Mouse (Mus musculus) CH12F3 (cell line): ENCODE data around the gene Gprc5d.

Experiments used
- in situ Hi-C: fragments of 300-500 bp; cut with MboI; formaldehyde crosslinking; loops from 2 replicates; pipeline ENCODE4 v1.14.3; 2020; ENCODE audit warnings: low sequenced_read_pairs

The Gprc5d gene

DNA sequence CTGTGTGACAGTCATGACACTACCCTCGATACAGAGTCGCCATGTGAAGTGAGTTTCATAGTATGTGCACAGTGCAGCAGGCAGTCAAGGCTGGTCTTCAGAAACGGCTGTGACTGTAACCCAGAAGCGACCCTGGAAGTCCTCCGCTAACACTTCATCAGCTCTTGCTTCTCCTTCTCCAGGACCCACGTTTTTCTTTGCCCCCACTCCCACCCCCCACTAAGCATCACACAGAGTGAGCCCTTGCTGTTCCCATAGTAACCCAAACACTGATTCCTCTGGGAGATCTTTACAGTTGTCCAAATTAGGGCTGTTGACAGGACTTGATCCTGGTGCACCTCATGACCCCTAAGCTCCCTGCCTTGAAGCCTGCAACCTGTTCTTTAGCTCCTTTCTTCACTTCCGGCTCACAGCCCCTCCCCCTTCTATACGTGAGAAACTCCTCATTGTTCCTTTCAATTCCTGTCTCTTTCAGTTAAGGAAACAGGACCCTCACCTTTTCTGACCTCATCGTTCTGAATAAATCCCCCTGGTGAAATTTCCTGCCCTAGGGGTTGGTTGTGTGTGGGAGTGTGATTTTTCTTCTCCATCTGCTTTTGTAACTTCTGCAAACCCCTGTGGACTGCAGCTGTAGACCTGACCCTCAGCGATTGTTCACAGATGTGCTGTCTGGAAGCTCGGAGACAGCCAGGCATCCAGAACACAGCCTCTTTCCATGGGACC lies 18.5 kb upstream of the Gprc5d start:
- in situ Hi-C loops: no loop called here

DNA sequence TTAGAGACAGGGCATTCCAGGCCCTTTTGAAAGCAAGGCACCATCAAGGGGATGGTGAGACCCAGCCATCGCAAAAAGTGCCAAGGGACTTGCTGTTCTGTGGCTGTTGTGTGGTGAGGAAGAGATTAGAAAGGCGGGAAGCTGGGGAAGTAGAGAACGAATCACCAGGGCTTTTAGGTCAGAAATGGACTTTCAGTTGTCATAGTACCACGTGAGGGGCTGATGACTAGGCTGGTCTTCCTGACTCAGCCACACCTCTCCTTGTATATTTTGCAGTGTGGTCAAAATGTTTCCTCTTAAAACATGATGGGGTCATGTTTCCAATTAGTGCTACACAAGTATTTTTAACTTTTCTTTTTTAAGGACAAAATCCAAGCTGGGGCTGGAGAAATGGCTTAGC lies 17.7 kb upstream of the Gprc5d start:
- in situ Hi-C loops: no loop called here

DNA sequence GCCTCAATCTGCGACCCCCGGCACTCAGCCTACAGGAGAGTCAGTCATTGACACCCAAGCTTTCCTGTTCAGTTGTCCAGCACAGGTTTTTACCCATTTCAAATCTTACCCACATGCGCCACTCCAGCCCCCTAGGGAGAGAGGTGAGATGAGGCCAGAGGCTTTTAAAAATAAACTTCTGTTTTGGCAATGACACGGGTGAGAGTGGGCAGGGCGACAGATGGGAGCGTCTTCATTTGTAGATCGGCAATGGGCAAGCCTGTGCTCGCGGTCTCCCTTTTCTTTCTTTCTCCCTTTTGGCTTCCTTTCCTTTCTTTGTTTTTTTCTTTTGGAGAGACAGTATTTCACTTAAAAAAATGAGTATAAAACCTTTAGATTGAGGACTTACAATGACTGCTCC lies 15.4 kb upstream of the Gprc5d start:
- in situ Hi-C loops: no loop called here

DNA sequence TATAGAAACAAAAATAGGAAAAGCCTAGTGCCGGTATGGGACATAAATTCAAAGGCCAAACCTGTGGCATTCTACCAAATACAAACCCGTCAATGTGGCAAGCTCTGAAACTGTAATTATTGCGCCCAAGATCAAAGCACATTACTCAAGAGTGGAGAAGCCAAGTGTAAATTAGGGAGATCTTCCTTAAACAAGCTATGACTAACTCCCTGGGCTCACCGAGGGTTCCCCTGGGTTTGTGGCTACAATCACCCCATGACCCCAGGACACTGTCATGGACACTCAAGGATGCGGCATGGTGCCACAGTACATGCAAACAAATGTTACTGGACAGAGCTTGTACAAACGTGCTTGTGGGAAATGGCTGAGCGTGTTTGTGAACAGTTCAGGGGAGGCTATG lies 15.0 kb upstream of the Gprc5d start:
- in situ Hi-C loops: no loop called here

DNA sequence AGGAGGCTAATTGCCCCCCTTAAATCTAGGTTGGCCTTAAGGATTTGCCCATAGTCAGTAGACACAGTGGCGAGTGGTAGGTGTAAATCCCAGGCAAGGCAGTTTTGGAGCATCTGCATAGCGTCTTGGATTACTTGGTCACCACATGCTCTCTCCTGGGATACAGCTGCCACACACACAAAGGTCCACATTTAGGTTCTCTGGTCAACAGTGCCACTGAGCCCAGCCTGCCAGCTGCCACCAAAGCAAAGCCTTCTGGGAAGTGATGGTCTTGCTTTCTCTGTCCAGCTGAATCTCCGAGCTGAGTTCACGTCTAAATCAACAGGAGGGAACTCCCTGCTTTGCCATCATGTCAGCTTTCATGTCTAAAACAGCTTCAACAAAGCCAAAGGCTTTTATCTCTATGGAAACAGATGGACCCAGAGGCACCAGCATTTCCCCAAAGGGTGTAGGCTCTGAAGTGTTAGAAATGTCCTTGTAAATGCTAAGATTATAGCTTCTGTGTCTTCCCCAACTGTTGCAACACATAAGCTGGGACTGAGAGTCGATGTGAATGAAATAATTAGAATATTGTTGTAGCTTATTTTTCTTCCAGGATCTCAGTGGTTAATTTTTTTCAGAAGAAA lies 6.8 kb upstream of the Gprc5d start:
- in situ Hi-C loops: no loop called here

DNA sequence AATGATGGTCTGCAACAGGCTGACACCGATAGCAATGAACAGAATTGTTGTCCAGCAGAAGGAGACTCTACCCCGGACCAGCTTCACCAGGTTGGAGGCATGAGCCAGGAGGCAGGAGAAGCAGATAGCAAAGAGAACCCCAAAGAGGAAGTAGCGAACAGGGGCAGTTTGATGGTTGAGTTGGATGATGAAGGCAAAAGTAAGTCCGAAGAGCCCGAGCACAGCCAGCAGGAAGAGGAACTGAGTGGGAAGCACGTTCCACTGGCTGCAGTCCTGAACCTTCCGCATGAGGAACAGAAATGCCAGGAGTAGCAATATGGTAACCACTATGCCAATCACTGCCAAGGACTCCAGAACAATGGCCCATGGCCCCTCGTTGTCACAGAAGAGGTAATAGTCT lies 1.6 kb downstream of the Gprc5d start:
- in situ Hi-C loops: no loop called here

DNA sequence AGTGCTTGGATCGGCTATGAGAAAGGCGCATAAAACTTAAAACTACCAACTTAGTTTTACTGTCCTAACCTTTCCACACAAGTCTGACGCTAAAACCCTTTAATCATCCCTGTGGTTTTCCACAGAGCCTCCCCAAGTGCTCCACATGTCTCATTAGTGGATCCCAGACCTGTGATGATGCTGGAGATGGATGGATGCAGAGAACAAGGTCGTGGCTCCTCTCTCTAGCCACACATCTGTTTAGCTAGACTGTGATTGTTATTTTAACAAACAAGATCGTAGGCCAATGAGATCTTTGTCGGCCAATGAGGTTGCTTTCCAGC lies 5.0 kb downstream of the Gprc5d start:
- in situ Hi-C loops: no loop called here

DNA sequence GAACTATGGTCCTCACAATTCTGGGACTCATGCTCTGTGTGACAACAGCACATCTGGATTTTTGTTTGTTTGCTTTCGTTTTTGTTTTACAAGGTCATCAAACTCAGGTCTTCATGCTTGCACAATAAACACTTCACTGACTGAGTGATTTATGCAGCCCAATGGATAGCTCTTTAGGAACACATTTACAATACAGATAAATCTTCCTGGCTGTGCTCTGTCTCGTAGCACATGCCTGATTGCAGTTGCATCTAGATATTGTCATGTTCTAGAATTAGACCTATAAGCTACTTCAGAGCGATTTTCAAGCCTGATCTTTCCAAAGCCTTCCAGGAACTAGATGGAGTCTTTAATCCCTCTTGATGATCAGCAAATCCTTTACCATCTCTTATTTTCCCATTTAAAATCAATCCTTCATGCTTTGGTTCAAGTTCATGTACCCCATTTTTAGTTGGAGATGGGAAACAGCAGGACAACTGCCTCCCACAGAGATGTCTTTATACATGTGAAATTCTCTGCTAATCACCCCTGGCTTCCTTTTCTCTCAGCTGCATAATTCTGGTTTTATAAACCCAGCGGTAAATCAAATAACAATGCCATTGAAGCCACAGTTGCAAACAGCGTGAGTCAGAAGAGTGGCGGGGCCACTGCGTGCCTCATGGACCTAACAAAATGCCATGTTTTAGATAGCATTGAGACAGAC lies 5.5 kb downstream of the Gprc5d start:
- in situ Hi-C loops: no loop called here

DNA sequence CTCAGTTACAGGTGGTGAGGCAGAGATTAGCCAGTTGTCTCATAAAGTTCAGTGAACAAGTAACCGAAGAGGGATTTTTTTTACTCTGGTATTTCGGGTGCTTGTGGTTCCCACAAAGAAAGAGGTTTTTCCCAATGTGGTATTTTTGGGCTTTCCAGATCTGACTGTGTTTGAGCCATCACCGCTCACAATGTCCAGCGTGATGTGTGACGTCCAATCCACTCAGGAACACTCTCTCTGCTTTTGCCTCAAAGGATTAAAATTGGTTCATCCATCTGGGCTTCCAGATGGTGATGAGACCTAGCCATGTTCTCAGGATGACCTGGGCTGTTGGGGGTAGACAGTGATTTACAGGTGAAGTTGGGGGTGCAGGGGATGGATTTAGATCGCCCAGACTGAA lies 11.1 kb downstream of the Gprc5d start:
- in situ Hi-C loops: no loop called here

DNA sequence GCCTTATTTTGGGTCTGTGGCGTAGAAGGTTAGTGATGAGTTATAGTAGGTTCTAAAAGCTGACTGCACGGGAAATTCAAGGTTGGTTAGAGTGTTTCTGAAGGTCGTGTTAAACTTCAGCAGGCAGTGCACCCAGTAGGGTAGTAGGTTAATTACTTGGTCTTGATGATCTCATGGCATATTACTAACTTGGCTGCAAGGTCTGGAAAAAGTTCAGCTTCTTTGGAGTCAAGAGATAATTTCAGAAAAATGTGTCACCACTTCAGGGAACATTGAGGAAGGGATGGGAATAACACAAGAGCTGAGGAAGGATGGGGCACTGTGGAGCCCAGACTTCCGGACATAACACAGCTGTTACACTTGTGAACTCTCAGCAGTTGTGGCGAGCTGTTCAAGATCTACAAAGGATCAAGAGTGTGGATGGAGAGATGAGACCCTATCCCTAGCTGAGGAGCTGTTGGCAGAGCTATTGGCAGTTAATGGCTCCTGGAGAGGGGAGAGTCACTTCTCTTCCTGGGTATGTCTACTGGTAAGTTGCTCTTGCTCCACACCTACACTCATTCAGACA lies 15.3 kb downstream of the Gprc5d start:
- in situ Hi-C loops: no loop called here

DNA sequence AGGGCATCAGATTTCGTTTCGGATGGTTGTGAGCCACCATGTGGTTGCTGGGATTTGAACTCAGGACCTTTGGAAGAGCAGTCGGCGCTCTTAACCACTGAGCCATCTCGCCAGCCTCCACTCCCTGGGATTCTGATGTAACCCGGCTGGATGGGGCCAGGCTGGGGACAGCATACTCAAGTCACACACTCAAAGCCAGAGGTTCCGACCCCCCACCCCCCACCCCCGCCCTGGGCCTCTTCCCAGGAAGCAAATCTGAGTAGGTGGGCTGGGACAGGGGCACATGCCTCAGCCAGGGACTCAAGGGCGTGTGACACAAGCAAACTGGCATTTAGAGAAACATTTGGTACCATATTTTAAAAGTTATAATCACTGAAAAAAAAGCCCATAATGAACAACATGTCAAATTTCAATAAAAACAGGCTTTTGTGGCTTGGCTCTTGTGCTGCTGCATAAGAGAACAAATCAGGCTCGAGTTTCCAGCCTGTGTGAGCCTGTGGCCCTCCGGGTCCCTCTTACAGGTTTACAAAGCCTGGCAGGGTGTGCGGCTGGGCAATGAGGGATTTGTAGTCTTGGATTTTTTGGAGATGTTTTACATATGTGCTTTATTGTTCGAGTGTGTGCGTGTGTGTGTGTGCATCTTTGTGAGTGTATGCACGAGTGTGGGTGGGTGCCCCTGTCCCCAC lies 17.2 kb downstream of the Gprc5d start:
- in situ Hi-C loops: no loop called here

DNA sequence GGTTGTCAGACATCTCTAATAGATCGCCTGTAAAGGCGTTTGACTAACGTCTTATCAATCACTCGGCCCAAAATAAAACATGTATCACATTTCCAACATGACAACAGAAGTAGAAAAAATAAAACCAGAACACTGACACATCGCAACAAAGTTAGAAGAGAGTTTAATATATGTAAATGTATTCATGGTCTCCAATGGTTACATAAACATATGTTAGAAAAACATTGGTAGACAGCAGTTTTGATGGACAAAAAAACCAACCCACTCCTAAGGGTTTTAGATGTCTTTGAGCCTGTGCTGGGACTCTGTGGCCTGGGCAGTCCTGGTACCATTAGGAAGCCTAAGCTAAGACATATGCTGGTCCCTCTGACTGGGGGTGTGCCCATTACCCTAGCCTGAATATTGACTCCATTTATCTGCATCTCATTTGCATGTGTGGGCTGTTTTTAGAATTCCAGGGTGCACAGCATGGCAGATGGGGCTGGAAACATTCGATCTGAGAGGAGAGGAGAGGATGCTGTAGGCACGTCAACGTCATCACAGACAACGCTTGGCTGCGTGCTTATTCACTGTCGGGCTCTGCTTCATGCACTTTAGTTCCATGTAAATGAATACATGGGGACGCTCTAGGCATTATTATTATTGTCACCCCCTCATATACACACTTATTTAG lies 25.1 kb downstream of the Gprc5d start:
- in situ Hi-C loops: no loop called here

DNA sequence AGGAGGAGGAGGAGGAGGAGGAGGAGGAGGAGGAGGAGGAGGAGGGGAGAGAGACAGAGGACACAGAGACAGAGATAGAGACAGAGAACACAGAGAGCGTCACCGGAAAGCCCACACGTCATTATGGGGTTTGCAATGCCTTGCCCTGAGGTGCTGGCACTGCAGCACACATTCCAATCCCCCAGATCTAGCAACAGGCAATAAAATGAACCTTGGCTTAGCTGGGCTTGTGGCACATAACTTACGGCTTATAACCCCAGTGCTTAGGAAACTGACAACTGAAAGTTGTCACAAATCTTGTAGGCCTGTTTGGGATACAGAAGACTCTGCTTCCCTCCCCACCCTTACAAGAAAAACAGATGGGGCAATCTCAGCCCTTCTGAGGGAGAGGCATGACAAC lies 27.4 kb downstream of the Gprc5d start:
- in situ Hi-C loops: no loop called here

DNA sequence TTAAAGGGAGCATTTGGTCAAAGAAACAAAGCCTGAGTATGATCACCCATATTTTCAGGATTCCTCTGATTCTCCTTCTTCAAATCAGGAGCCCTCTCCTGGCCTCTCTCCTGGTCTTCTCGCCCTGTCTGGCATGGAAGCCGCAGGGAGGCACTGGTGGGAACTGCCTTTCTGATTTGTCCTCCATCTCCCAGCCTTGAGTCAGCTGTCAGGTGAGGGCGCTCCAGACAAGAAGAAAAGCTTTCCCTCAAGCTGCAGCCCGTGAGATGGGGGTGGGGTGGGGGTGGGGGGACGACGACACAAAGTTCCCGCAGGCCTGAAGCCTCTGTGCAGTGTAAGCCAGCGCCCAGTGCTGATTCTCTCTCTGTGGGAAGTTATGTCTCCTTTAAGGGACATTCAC lies 28.3 kb downstream of the Gprc5d start:
- in situ Hi-C loops: no loop called here

DNA sequence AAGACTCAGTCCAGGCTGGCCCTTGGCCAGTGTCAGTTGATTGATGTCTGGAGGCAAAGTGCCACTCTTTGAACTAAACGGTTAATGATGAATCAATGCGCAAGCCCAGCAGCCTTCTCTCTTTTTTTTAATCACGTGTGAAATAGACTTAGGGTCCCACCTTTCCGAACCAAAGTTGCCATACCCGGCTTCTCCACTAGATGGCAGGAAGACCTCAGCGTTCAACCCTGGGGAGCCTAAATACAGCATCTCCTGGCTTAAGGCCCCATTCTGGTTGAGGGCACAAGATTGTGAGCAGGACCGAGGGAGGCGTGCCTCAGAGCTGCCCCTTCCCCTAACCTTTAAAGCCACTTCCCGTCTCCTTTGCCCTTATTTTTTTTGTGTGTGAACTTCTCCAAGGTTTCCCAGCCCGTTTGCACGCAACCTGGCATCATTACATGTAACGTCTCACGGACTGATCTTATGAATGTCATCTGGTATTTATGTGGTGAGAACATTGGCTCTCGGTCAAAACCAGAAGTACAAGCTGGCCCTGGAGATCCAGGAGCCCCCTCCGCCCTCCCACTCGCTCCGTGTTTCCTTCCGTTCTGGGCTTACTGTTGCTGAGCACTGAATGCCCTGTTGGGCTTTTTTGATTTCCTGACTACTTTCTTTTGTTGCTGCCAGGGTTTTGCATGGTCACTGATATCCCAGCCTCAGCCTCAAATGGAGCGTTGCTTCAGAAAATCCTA lies 30.2 kb downstream of the Gprc5d start:
- in situ Hi-C loops: no loop called here

DNA sequence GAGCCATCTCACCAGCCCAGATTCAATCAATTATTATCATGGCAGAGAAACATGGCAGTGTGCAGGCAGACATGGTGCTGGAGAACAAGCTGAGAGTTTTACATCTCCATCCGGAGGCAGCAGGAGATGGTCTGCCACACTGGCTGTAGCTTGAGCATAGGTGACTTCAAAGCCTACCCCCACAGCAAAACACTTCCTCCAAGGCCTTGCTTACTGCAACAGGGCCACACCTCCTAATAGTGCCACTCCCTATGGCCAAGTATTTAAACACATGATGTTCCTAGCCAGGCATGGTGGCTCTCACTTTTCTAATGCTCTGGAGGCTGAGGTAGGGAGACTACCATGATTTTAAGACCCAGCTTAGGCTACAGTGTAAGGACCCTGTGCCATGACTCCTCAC lies 32.4 kb downstream of the Gprc5d start:
- in situ Hi-C loops: no loop called here

DNA sequence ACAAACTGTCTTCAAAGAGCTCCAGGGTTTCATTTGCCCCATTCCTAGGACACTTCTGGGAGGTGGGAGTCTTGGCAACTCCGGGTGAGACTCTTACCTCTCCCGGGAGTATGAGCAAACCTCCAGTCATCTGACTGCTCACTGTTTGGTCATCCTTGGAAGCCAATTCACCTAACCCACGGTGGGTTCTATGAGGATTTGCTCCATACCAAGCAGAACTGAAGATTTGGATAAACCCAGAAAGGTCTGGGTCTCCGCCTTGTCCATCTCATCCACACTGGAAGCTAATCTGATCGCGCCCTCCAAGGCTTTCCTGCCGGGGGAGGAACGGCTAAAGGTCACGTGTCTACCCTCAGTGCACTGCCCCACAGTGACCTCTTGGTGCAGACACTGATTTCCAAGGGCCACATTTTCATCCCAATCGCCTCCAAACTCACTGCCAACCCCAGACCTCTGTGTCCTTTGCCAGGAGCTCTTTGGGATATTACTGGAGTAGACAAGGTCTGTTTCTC lies 34.0 kb downstream of the Gprc5d start:
- in situ Hi-C loops: no loop called here

DNA sequence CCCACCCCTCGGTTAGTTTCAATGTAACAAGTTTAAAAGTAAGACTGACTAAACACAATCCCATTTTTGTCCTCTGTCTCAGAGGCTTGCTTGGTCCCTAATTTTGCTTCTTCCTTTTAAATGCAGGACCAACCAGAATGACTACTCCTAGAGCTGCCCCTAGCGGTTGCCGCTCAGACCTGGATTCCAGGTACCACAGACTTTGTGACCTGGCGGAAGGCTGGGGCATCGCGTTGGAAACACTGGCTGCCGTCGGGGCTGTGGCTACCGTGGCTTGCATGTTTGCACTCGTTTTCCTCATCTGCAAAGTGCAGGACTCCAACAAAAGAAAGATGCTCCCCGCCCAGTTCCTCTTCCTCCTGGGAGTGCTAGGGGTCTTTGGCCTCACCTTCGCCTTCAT lies 39.7 kb downstream of the Gprc5d start:
- in situ Hi-C loops: no loop called here

DNA sequence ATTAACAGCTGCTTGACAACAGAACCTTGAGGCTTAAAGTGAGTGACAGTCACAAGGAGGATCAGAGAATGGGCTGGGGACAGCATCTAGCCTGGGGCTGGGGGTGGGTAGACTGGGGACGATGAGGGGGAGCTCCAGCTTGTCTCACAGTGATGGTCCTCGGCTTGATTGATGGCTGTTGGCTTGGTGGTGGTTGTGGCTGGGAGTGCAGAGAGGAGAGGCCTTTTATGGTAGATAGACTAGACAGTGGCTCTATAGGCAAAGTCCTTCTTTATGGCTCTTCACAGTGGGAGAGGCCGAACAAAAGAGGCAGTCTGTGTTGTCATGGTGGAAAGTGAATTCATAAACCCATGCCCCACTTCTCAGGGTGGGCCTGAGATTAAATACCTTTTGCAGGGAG lies 41.9 kb downstream of the Gprc5d start:
- in situ Hi-C loops: no loop called here

DNA sequence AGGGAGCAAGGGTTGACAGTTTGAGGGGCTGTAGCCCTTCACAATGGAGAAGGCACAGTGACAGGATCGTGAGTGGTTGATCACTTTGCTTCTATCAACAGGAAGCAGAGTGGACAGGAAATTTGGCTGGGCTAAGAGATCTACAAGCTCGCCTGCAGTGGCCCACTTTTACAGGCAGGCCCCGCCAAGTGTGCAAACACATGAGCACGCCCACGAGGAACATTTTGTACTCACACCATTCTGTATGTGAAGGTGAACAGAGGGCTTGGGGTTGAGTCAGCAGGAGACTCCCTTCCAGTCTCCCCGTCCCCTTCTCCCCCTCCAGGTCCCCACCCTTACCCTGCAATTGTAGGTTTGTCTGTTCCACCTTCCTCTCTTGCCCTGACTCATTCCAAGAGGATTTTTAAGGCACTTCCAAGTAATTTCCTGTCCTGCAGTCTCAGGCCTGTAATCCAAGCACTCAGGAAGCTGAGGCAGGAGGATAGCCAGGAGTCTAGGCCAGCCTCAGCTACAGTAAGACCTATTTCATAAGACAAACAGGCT lies 43.6 kb downstream of the Gprc5d start:
- in situ Hi-C loops: no loop called here
